Mouse (Mus musculus) MEL (cell line): Measurements from ENCODE around the gene Olfr716.
"Not testable (repeated sequence)": the region's sequence is repeated elsewhere in the genome, so short reads cannot be mapped to it uniquely, and the experiment has no call there.

ENCODE experiments used
- CTCF ChIP-seq, 3 experiments: IDR thresholded peaks in 2 of 3; conservative IDR thresholded peaks in 1 of 3; 2 replicates each; pipeline ENCODE4 v1.5.1; 2011 to 2012; ENCODE audit warnings: low read length in 3 of 3, low read depth in 2 of 3, mild to moderate bottlenecking in 2 of 3, improper control_type of control experiment in 1 of 3, inconsistent platforms in 1 of 3, mixed read lengths in 1 of 3, moderate library complexity in 1 of 3; ENCODE audit not compliant: control insufficient read depth in 1 of 3, insufficient read depth in 1 of 3, poor library complexity in 1 of 3, severe bottlenecking in 1 of 3
- ELF1 ChIP-seq: IDR thresholded peaks from 2 replicates; pipeline ENCODE4 v1.6.1; 2014; ENCODE audit warnings: low read depth, mild to moderate bottlenecking, inconsistent platforms, low read length, improper control_type of control experiment, moderate library complexity
- GATA1 ChIP-seq: IDR thresholded peaks from 2 replicates; pipeline ENCODE4 v1.6.1; 2011; ENCODE audit warnings: low read depth, low read length, improper control_type of control experiment
- MAFK ChIP-seq: IDR thresholded peaks from 2 replicates; pipeline ENCODE4 v1.6.1; 2011; ENCODE audit warnings: low read depth, mild to moderate bottlenecking, low read length, improper control_type of control experiment, borderline replicate concordance
- POLR2A ChIP-seq, 2 experiments: IDR thresholded peaks; 2 replicates each; pipeline ENCODE4 v1.6.1; 2011 to 2012; ENCODE audit warnings: low read length in 2 of 2, mild to moderate bottlenecking in 2 of 2, control low read depth in 1 of 2, improper control_type of control experiment in 1 of 2, low read depth in 1 of 2, moderate library complexity in 1 of 2; ENCODE audit not compliant: control insufficient read depth in 1 of 2, insufficient read depth in 1 of 2, poor library complexity in 1 of 2

DNA sequence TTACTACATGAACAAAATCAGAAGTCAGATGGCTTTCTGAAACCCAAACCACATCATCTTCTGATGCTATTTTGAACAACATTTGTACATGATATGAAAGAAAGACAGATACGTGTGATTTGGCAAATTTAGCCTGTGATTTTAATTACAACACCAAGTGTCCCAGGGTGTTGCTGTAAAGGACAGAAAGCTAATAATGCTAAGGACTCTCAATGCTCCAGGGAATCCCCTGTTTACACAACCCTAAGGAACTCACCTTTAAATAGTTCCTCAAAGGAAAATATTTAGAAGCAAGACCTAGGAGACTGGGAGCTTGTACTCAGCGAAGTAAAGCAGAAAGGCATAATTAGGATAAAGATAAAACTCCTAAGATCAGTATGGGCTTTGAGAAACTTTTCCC, at the start of gene Olfr716:
- TF ChIP-seq POLR2A (IDR thresholded peaks at IDR 0.05; ENCODE audit: control insufficient read depth in 1 of 2, insufficient read depth in 1 of 2, low read depth in 1 of 2, low read length in 2 of 2, poor library complexity in 1 of 2); ELF1; CTCF (IDR thresholded peaks at IDR 0.05 in 2 of 3, conservative IDR thresholded peaks at IDR 0.05 in 1 of 3; ENCODE audit: control insufficient read depth in 1 of 3, insufficient read depth in 1 of 3, low read depth in 2 of 3, low read length in 3 of 3, poor library complexity in 1 of 3, severe bottlenecking in 1 of 3); GATA1; MAFK: not testable (repeated sequence)
